Mouse (Mus musculus) MEL (cell line): ENCODE results near the gene Ywhag. TPM values are rescaled to one million over a fixed set of nuclear protein-coding genes. Genes with fewer than 3 reads are reported as not detected.

Experiments
- DNase-seq: peaks from one replicate; pipeline ENCODE4 v3.0.0; 2011; ENCODE audit warnings: low read depth, low spot score
- H3K27ac ChIP-seq: 2 replicates; pipeline ENCODE4 v1.5.1; 2012; ENCODE audit warnings: low read depth, mild to moderate bottlenecking, control low read depth, low read length, moderate library complexity; ENCODE audit not compliant: control insufficient read depth
- H3K27me3 ChIP-seq, 2 experiments: fragments of 150-350 bp in 1 of 2; sonication (generic) in 1 of 2; 2 replicates each; pipeline ENCODE4 v1.6.1; 2012; ENCODE audit warnings: low read length in 2 of 2, mild to moderate bottlenecking in 2 of 2, improper control_type of control experiment in 1 of 2, moderate library complexity in 1 of 2; ENCODE audit not compliant: insufficient read depth in 2 of 2, control insufficient read depth in 1 of 2
- H3K36me3 ChIP-seq, 2 experiments: 2 replicates each; pipeline ENCODE4 v1.6.1; 2012 to 2014; ENCODE audit warnings: low read length in 2 of 2, improper control_type of control experiment in 1 of 2, inconsistent platforms in 1 of 2, mild to moderate bottlenecking in 1 of 2; ENCODE audit not compliant: insufficient read depth in 2 of 2, control insufficient read depth in 1 of 2
- H3K4me1 ChIP-seq, 2 experiments: fragments of 150-350 bp in 1 of 2; sonication (generic) in 1 of 2; 2 replicates each; pipeline ENCODE4 v1.6.1; 2012; ENCODE audit warnings: low read length in 2 of 2, improper control_type of control experiment in 1 of 2, mild to moderate bottlenecking in 1 of 2; ENCODE audit not compliant: insufficient read depth in 2 of 2, control insufficient read depth in 1 of 2
- H3K4me3 ChIP-seq, 2 experiments: fragments of 150-350 bp in 1 of 2; sonication (generic) in 1 of 2; 2 replicates each; pipeline ENCODE4 v1.5.1; 2012; ENCODE audit warnings: low read depth in 2 of 2, low read length in 2 of 2, mild to moderate bottlenecking in 2 of 2, moderate library complexity in 2 of 2, control low read depth in 1 of 2, improper control_type of control experiment in 1 of 2; ENCODE audit not compliant: control insufficient read depth in 1 of 2, insufficient read depth in 1 of 2
- H3K79me2 ChIP-seq: 2 replicates; pipeline ENCODE4 v1.6.1; 2012; ENCODE audit warnings: mild to moderate bottlenecking, low read length, moderate library complexity; ENCODE audit not compliant: control insufficient read depth, poor library complexity, insufficient read depth
- H3K9ac ChIP-seq: 2 replicates; pipeline ENCODE4 v1.6.1; 2012; ENCODE audit warnings: low read depth, mild to moderate bottlenecking, control low read depth, low read length, moderate library complexity; ENCODE audit not compliant: control insufficient read depth, poor library complexity, severe bottlenecking
- H3K9me3 ChIP-seq: fragments of 150-350 bp; sonication (generic); replicated peaks from 2 replicates; pipeline ENCODE4 v1.6.1; 2012; ENCODE audit warnings: mild to moderate bottlenecking, low read length, improper control_type of control experiment, moderate library complexity; ENCODE audit not compliant: insufficient read depth
- CHD2 ChIP-seq: IDR thresholded peaks from 2 replicates; pipeline ENCODE4 v1.6.1; 2011; ENCODE audit warnings: low read length, improper control_type of control experiment
- CTCF ChIP-seq, 3 experiments: IDR thresholded peaks in 2 of 3; conservative IDR thresholded peaks in 1 of 3; 2 replicates each; pipeline ENCODE4 v1.5.1; 2011 to 2012; ENCODE audit warnings: low read length in 3 of 3, low read depth in 2 of 3, mild to moderate bottlenecking in 2 of 3, improper control_type of control experiment in 1 of 3, inconsistent platforms in 1 of 3, mixed read lengths in 1 of 3, moderate library complexity in 1 of 3; ENCODE audit not compliant: control insufficient read depth in 1 of 3, insufficient read depth in 1 of 3, poor library complexity in 1 of 3, severe bottlenecking in 1 of 3
- EP300 ChIP-seq, 2 experiments: IDR thresholded peaks; 2 replicates each; pipeline ENCODE4 v1.6.1; 2011; ENCODE audit warnings: improper control_type of control experiment in 2 of 2, low read length in 2 of 2, low read depth in 1 of 2, mild to moderate bottlenecking in 1 of 2
- ETS1 ChIP-seq: IDR thresholded peaks from 2 replicates; pipeline ENCODE4 v1.6.1; 2012; ENCODE audit warnings: low read depth, mild to moderate bottlenecking, inconsistent platforms, low read length, improper control_type of control experiment, moderate library complexity
- HCFC1 ChIP-seq: IDR thresholded peaks from 2 replicates; pipeline ENCODE4 v1.6.1; 2012; ENCODE audit warnings: low read depth, mild to moderate bottlenecking, inconsistent platforms, low read length, improper control_type of control experiment, moderate library complexity
- MAZ ChIP-seq: IDR thresholded peaks from 2 replicates; pipeline ENCODE4 v1.6.1; 2012; ENCODE audit warnings: low read depth, mild to moderate bottlenecking, inconsistent platforms, low read length, improper control_type of control experiment
- MEF2A ChIP-seq: IDR thresholded peaks from 2 replicates; pipeline ENCODE4 v1.6.1; 2014; ENCODE audit warnings: low read depth, mild to moderate bottlenecking, inconsistent platforms, low read length, improper control_type of control experiment; ENCODE audit not compliant: poor library complexity, insufficient replicate concordance, severe bottlenecking; ENCODE audit errors: extremely low read depth
- MXI1 ChIP-seq: IDR thresholded peaks from 2 replicates; pipeline ENCODE4 v1.6.1; 2011; ENCODE audit warnings: mild to moderate bottlenecking, low read depth, low read length, improper control_type of control experiment
- MYB ChIP-seq: IDR thresholded peaks from 2 replicates; pipeline ENCODE4 v1.6.1; 2011; ENCODE audit warnings: mild to moderate bottlenecking, low read depth, low read length, improper control_type of control experiment
- NRF1 ChIP-seq: IDR thresholded peaks from 2 replicates; pipeline ENCODE4 v1.6.1; 2014; ENCODE audit warnings: low read depth, mild to moderate bottlenecking, inconsistent platforms, low read length, improper control_type of control experiment, moderate library complexity; ENCODE audit not compliant: poor library complexity, insufficient read depth, severe bottlenecking
- POLR2AphosphoS5 ChIP-seq: IDR thresholded peaks from 2 replicates; pipeline ENCODE4 v1.6.1; 2012; ENCODE audit warnings: low read depth, borderline replicate concordance, mild to moderate bottlenecking, inconsistent platforms, low read length, moderate library complexity, mixed read lengths
- SIN3A ChIP-seq: IDR thresholded peaks from 2 replicates; pipeline ENCODE4 v1.6.1; 2012; ENCODE audit warnings: low read length, improper control_type of control experiment, inconsistent platforms
- SMC3 ChIP-seq: IDR thresholded peaks from 2 replicates; pipeline ENCODE4 v1.6.1; 2011; ENCODE audit warnings: low read depth, low read length, improper control_type of control experiment
- TCF12 ChIP-seq: IDR thresholded peaks from 2 replicates; pipeline ENCODE4 v1.6.1; 2014; ENCODE audit warnings: low read depth, mild to moderate bottlenecking, inconsistent platforms, low read length, improper control_type of control experiment, moderate library complexity
- USF2 ChIP-seq, 2 experiments: IDR thresholded peaks; 2 replicates each; pipeline ENCODE4 v1.6.1; 2011 to 2012; ENCODE audit warnings: improper control_type of control experiment in 2 of 2, low read length in 2 of 2, borderline replicate concordance in 1 of 2, inconsistent platforms in 1 of 2, low read depth in 1 of 2, mild to moderate bottlenecking in 1 of 2; ENCODE audit not compliant: insufficient read depth in 1 of 2
- ZC3H11A ChIP-seq: IDR thresholded peaks from 2 replicates; pipeline ENCODE4 v1.6.1; 2012; ENCODE audit warnings: low read depth, mild to moderate bottlenecking, inconsistent platforms, low read length, improper control_type of control experiment
- ZKSCAN1 ChIP-seq: IDR thresholded peaks from 2 replicates; pipeline ENCODE4 v1.6.1; 2012; ENCODE audit warnings: low read depth, mild to moderate bottlenecking, inconsistent platforms, low read length, improper control_type of control experiment, moderate library complexity
- ZMIZ1 ChIP-seq: IDR thresholded peaks from 2 replicates; pipeline ENCODE4 v1.6.1; 2012; ENCODE audit warnings: low read depth, mild to moderate bottlenecking, inconsistent platforms, low read length, improper control_type of control experiment, moderate library complexity
- ZNF384 ChIP-seq: IDR thresholded peaks from 2 replicates; pipeline ENCODE4 v1.6.1; 2012; ENCODE audit warnings: low read depth, mild to moderate bottlenecking, inconsistent platforms, low read length, improper control_type of control experiment
- polyA plus RNA-seq, 2 experiments: library from polyadenylated mRNA; stranded (reverse) in 1 of 2; unstranded in 1 of 2; fragments of >175 nt in 1 of 2; fragments of >200 nt in 1 of 2; gene quantifications; 2 replicates each; pipeline versions ENCODE4 v1.2.1 to v1.2.4; 2012; ENCODE audit warnings: low replicate concordance in 2 of 2, low read depth in 1 of 2; ENCODE audit not compliant: insufficient read length in 2 of 2, insufficient read depth in 1 of 2, missing spikeins in 1 of 2
- total RNA-seq: library from RNA; depleted of rRNA; stranded (reverse); fragments of 300-350 nt; gene quantifications from 2 replicates; pipeline ENCODE4 v1.2.3, GENCODE M21; 2012

Ywhag gene
- total and polyA plus RNA-seq, 3 experiments, result 109 to 295 (median 268) TPM

GRCm38 (mm10) chr5:135908185-135908584 lies 26.2 kb downstream of the Ywhag start:
- H3K9ac ChIP-seq, result no peak overlapping the region
- peaks cover 0 to 13% of the 10 kb centered on the region in 2 experiments; a peak in 2 of 4 replicates for H3K36me3 ChIP-seq
- no peak overlapping the region for H3K27ac ChIP-seq
- no peaks in the 10 kb centered on the region for H3K27me3 ChIP-seq
- no peak for TF ChIP-seq CTCF (IDR thresholded peaks at IDR 0.05 in 2 of 3, conservative IDR thresholded peaks at IDR 0.05 in 1 of 3; ENCODE audit: control insufficient read depth in 1 of 3, insufficient read depth in 1 of 3, low read depth in 2 of 3, low read length in 3 of 3, poor library complexity in 1 of 3, severe bottlenecking in 1 of 3)
- no peak for TF ChIP-seq MYB
- no peak for TF ChIP-seq SMC3
- no peak for TF ChIP-seq POLR2AphosphoS5
- no peak for TF ChIP-seq SIN3A
- TF ChIP-seq CHD2, result no peak
- no peak for TF ChIP-seq NRF1
- no peak for TF ChIP-seq TCF12
- no peak for TF ChIP-seq MAZ
- TF ChIP-seq MXI1, result no peak
- TF ChIP-seq ZNF384, result no peak
- DNase-seq, result no peak
- no peak overlapping the region for H3K4me3 ChIP-seq
- peaks cover 14% of the 10 kb centered on the region for H3K79me2 ChIP-seq
- H3K4me1 ChIP-seq, result no peaks in the 10 kb centered on the region
- no peaks in the 10 kb centered on the region for H3K9me3 ChIP-seq

GRCm38 (mm10) chr5:135907256-135907655 lies 27.2 kb downstream of the Ywhag start:
- Histone ChIP-seq H3K4me3 (no peak overlapping the region), H3K27me3 (no peaks in the 10 kb centered on the region), H3K36me3 (peaks cover 0 to 11% of the 10 kb centered on the region in 2 experiments; a peak in 2 of 4 replicates), H3K79me2 (peaks cover 7% of the 10 kb centered on the region), H3K9me3 (no peaks in the 10 kb centered on the region), H3K9ac (no peak overlapping the region), H3K4me1 (no peaks in the 10 kb centered on the region), H3K27ac (no peak overlapping the region)
- no peak for TF ChIP-seq ZMIZ1
- no peak for TF ChIP-seq TCF12
- TF ChIP-seq ZKSCAN1, result no peak
- TF ChIP-seq ETS1, result no peak
- no peak for TF ChIP-seq ZNF384
- TF ChIP-seq SMC3, result no peak
- no peak for TF ChIP-seq EP300 (IDR thresholded peaks at IDR 0.05; ENCODE audit: low read depth in 1 of 2, low read length in 2 of 2)
- no peak for TF ChIP-seq CHD2
- no peak for TF ChIP-seq ZC3H11A
- TF ChIP-seq NRF1, result no peak
- no peak for TF ChIP-seq HCFC1
- no peak for TF ChIP-seq POLR2AphosphoS5
- TF ChIP-seq USF2 (IDR thresholded peaks at IDR 0.05; ENCODE audit: borderline replicate concordance in 1 of 2, insufficient read depth in 1 of 2, low read depth in 1 of 2, low read length in 2 of 2), result no peak
- no peak for TF ChIP-seq MEF2A
- DNase-seq, result no peak
